Mouse (Mus musculus) spleen, adult 2 months (tissue): ENCODE measurements at regions not wholly inside any gene's neighbourhood (a gene's known extent, or its start where the extent isn't known, plus 50 kb on each side); places are given as distances from the start of the nearest gene placed in this dataset.

ENCODE experiments used
- CTCF ChIP-seq: fragments of 200-500 bp; IDR thresholded peaks from 2 replicates; pipeline ENCODE4 v1.5.1; 2011; ENCODE audit warnings: mild to moderate bottlenecking, inconsistent platforms; ENCODE audit not compliant: insufficient read depth, insufficient read length, insufficient replicate concordance; ENCODE audit errors: extremely low read depth
- POLR2A ChIP-seq: fragments of 200-500 bp; IDR thresholded peaks from 2 replicates; pipeline ENCODE4 v1.6.1; 2011; ENCODE audit warnings: low read depth, low read length, inconsistent platforms

DNA sequence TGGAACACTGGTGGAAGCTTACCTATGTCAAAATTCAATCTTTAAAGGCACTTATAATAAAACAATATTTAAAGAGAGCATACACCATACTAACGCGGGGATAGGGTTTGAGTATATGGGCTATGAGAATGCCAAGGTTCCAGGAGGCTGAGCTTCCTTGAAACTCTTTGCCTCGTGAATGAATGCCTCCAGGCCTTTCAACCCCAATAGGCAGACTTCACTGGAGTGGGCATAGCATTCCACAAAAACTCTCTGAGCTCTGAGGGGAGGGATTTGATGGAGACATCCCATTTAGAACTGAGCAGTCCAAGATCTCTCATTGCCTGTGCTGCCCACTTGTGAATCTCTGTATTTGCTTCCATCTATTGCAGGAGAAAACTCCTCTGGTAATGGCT is 68.4 kb upstream of the Pax1 start:
- TF ChIP-seq POLR2A (no peak), CTCF (no peak)
